Mouse (Mus musculus): ENCODE results near the gene Fitm2. TPM values are rescaled to one million over a fixed set of nuclear protein-coding genes. Genes with fewer than 3 reads are reported as not detected.

Fitm2 gene
- total RNA-seq, 4 experiments from 2014 or later, result 16.7 to 19.4 (median 17.9) TPM

DNA sequence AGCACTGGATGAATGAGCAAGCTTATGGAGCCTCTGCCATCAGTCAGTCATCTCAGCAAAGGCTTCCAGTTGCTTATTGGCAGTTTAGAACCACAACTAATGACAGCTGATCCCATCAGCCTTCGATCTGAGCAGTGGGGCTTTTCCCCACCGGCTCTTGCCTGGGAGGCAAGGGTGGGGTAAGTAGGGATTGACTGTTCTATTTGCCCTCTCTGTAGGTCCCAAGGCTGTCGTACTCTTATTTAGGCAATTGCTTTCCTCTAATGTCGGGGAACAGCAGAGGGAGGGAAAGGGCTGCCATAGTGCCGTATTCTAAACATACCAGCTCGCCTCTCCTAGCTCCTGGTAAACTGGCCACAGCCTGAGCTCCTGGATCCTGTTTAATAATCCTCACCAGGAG lies 47.8 kb downstream of the Fitm2 start, which contains the start of gene Oser1:
Oser1 (minus strand) TSS at position 101 of the 400 bp plus-strand sequence.
- DNase-seq (ENCODE audit: low spot score in 2 of 2), result no peak

DNA sequence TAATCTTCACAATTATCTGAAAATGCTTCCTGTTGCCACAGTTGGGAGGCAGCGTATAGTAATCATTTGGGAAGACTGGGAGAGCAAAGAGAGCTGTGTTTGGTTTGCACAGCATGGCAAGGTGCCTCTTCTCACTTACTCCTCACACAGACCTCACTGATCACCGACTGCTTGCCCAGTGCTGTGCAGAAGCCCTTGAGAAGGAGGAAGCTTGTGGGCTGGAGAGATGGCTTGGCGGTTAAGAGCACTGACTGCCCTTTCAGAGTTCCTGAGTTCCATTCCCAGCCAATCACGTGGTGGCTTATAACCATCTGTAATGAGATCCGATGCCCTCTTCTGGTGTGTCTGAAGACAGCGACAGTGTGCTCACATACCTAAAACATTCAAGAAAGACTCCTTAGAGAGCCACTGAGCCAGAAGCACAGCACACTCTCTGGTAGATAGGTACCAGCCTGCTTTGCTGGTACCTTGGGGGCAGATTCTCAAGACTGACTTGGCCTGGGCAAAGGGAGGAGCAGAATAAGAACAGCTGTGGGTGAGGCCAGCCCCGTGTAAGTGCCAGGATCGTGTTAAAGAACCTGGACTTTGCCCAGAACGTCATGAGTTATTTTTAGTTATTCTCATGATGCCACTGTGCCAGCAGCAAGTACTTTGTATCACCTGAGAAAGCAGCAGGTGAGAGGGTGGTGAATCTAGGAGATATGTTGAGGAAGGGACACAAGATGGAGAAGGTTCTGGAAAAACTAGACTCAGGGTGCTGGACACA lies 49.4 kb downstream of the Fitm2 start:
- no peak for DNase-seq (ENCODE audit: low spot score in 2 of 2)

DNA sequence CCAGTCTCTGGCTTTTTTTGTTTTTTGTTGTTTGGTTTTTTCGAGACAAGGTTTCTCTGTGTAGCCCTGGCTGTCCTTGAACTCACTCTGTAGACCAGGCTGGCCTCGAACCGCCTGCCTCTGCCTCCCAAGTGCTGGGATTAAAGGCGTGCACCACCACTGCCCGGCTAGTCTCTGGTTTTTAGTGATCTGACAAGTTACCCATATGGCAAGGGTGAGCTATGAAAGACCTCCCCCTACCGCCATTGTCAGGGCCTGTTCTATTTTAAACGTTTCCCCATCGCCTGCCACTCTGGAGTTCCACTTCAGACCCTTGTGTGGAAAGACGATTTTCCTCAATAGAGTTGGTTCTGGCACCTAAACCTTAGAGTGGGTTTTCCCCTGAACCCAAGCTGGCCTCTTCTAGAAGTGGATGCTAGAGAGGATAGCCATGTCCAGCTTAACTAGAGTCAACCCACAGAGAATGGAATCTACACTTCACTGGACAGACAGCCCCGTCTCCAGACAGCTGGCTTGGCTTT lies 52.0 kb downstream of the Fitm2 start:
- no peak for DNase-seq (ENCODE audit: low spot score in 2 of 2)

DNA sequence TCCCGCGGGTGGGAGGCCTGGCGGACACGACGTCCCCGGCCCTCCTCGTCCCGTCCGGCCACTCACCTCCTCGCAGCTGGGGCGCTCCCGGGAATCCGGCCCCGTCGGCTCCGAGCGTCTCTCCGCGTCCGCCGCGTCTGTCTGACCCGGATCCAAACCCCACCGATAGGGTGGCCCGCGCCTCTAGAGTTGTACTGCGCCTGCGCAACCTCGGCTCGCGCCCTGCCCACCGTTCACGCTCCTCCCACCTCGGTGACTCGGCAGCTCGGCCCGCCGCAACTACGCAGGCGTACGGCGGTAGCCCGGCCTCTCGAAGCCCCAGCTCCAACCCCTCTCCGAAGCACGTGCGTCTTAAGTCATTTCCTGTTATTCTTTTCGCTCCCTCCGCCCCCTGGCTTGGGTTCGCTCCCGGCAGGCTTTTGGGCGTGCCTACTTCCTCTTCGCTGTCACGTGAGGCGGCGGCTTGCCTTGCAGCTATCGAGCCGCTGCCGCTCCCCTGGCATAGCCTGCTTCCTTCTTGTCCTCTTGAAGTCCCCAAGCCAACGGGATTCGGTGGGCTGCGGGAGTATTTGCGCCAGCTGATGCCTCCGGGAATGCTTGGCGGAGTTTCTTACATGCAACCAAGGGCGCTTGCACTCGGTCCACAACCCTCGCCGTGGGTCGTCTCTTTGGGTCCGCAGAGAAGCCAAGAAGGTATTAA lies 52.9 kb downstream of the Fitm2 start:
- peak; percentile 92 to 99 for DNase-seq (ENCODE audit: low spot score in 2 of 2)

DNA sequence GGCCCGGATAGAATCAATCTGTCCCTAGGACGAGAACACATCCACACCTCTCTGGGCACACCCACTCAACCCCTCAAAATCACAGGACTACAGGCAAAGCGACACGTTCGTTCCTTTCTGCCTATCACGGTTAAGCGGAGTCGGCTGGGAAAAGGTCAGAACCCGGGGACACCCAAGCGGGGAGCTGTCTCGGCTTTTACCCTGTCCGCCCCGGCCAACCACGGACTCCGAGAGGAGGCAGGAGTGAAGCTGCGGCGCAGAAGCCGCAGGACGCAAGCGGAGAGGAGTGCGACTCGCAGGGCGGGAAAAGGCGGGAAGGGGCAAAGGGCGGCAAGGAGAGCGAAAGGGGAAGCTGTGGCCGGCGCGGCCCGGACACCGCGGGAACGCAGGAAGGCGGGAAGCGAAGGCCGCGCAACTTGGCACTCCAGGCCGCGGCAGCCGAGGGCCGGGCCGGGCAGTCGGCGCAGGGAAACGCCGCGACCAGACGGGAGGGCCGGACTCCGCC lies 53.5 kb downstream of the Fitm2 start:
- peak in 1 of 2 experiments; percentile 12 for DNase-seq (ENCODE audit: low spot score in 2 of 2)

DNA sequence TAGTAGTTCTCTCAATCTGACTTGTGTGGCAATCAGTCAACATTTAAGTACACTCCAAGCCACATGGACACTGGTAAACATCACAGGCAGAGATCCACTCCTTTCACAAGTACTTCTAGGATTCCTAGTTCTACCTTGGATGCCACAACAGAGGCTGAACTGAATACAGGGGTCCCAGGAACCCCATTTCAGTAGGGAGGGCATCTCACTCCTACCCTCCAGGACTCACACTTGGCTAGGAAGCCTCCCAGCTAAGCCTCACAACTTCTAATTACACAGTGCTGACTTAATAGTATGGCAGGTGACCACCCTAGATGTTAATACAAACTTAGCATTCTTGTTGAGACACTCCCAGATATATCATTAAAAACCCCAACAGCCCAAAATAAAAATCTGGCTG lies 54.6 kb downstream of the Fitm2 start:
- DNase-seq (ENCODE audit: low spot score in 2 of 2), result no peak

DNA sequence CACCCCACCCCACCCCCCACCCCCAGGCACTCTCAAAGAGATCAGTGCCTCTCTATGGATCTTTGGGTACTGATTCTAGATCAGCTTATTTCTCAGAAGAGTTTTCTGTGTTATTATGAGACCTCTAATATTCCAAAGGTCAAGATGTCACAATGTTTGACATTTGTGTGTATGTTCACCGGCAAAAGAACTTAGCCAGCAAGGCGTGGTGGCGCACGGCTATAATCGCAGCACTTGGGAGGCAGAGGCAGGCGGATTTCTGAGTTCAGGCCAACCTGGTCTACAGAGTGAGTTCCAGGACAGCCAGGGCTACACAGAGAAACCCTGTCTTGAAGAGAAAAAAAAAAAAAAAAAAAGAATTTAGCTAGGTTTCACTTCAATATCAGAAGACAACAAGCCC lies 55.4 kb downstream of the Fitm2 start:
- DNase-seq (ENCODE audit: low spot score in 2 of 2), result no peak

Other genes with a start within 250 kb of the Fitm2 start
- gene Jph2, start 74.6 kb downstream of the Fitm2 start, total RNA-seq (2022), result under 1 TPM; 0.49 to 0.85 (median 0.71) TPM
- 10 to 100 TPM; 21.1 to 27.5 (median 27.1) TPM for gene Oser1, start 47.9 kb downstream of the Fitm2 start, total RNA-seq (2022)
- 10 to 100 TPM; 61.0 to 66.6 (median 63.2) TPM for gene Gdap1l1, start 34.2 kb downstream of the Fitm2 start, total RNA-seq (2022)
- not detected for gene R3hdml, start 19.7 kb upstream of the Fitm2 start, total RNA-seq (2022)
- gene Hnf4a, start 34.2 kb upstream of the Fitm2 start, total RNA-seq (2022), result not detected
- 10 to 100 TPM; 53.4 to 61.2 (median 59.0) TPM for gene Ttpal, start 129.7 kb upstream of the Fitm2 start, total RNA-seq (2022)
- 100 to 1,000 TPM; 225 to 241 (median 233) TPM for gene Serinc3, start 172.5 kb upstream of the Fitm2 start, total RNA-seq (2022)
- gene Pkig, start 185.8 kb upstream of the Fitm2 start, total RNA-seq (2022), result 100 to 1,000 TPM; 112 to 128 (median 121) TPM

Data from left cerebral cortex, adult 8-10 months (tissue).